In the genomic region with DNA sequence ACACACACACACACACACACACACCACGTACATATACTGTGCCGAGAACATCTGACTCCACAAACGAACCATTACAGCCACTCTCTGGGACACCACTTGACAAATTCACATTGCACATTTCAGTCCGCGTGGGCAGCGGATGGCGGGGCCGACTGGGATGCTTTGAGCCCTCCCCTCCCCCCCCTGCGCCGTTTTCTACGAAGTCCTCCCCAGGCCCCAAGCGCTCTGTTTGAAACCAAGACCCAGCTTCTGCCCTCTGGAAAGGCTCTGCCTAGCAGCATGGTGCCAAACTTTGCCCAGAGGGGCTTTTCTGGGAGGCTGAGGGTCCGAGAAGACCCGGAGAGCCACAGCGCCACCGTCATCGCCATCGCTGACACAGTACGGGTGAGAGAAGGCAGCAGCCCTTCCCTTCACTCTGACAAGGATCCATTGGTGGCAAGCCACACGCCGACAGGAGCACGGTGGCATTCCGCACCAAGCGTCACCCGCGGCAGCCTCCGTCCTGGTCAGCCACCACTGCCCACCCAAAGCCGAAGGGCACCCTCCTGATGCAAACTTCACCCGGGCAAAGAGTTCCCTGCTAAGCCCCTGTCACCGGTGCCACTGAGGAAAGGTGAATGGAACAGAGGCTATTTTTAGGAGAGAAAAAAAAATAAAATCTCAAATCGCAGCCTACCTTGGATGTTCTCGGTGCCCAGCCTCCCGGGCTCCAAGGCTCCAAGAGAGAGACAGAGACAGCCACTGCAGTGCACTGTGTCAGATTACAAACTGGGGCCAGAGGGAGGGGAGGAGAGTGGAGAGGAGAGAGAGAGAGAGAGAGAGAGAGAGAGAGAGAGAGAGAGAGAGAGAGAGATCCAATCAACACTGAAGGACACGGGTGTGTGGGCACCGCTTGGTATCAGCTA, we compare ENCODE assay signal across 8 mouse cellular contexts. TPM values are rescaled to one million over a fixed set of nuclear protein-coding genes. Genes with fewer than 3 reads are reported as not detected.
DNase-seq lines count a peak whose midpoint lies in the region; ATAC-seq and TF ChIP-seq lines count a peak whose summit lies in the region.

No protein-coding gene starts in this region.

- peak overlapping the region; percentile 63 for H3K4me2 ChIP-seq in hindbrain, embryonic 12.5 days (replicated peaks)
- peak overlapping the region; percentile 55 for H3K4me2 ChIP-seq in limb, embryonic 15.5 days

- H3K9ac ChIP-seq in hindbrain, embryonic 12.5 days: peak overlapping the region; percentile 64
- H3K9ac ChIP-seq in limb, embryonic 15.5 days: 0 out of 2 replicates have a peak overlapping the region, but pooled peaks have one; percentile 17

- peaks cover 20% of the 10 kb centered on the region for H3K4me1 ChIP-seq in hindbrain, embryonic 12.5 days
- peaks cover 7% of the 10 kb centered on the region for H3K4me1 ChIP-seq in limb, embryonic 15.5 days

- H3K9me3 ChIP-seq in hindbrain, embryonic 12.5 days (replicated peaks): no peaks in the 10 kb centered on the region; the same call in 1 of the 2 replicates
- no peaks in the 10 kb centered on the region for H3K9me3 ChIP-seq in limb, embryonic 15.5 days

- intact Hi-C loops in gastrocnemius, adult 2 months (cut with DNase I): no loop called here

- no peaks in the 10 kb centered on the region for H3K36me3 ChIP-seq in hindbrain, embryonic 12.5 days
- H3K36me3 ChIP-seq in limb, embryonic 15.5 days: no peaks in the 10 kb centered on the region

- H3K27ac ChIP-seq in gastrocnemius, adult 2 months: no peak overlapping the region
- H3K27ac ChIP-seq in hindbrain, embryonic 12.5 days: peak overlapping the region; percentile 83
- no peak overlapping the region for H3K27ac ChIP-seq in limb, embryonic 15.5 days

- WGBS in hindbrain, embryonic 12.5 days: under 1% methylated on average over 35 of the region's 35 CpGs
- WGBS in limb, embryonic 15.5 days: under 1% methylated on average over 35 of the region's 35 CpGs

- H3K4me3 ChIP-seq in gastrocnemius, adult 2 months: peak overlapping the region; percentile 25; the same call in 1 of the 2 replicates
- peak overlapping the region; percentile 51 for H3K4me3 ChIP-seq in hindbrain, embryonic 12.5 days
- H3K4me3 ChIP-seq in limb, embryonic 15.5 days: peak overlapping the region; percentile 30

- peak; percentile 79 for ATAC-seq in hindbrain, embryonic 12.5 days (ENCODE audit: low FRiP score)
- no peak for ATAC-seq in limb, embryonic 15.5 days (ENCODE audit: insufficient number of reproducible peaks, low FRiP score, low TSS enrichment, low read depth)

- no peak for DNase-seq in gastrocnemius, adult 2 months
- no peak for DNase-seq in gastrocnemius, adult 18-20 months (ENCODE audit: low spot score)
- DNase-seq in ZHBTc4 (ENCODE audit: low read depth, low spot score): peak; percentile 35
- DNase-seq in right cerebral cortex, postnatal 4 days: peak; percentile 61
- no peak for DNase-seq in gastrocnemius, postnatal 4 days (ENCODE audit: low spot score in 2 of 2)
- DNase-seq in thymus, postnatal 36 days: no peak

- no peak for TF ChIP-seq CTCF in gastrocnemius, adult 2 months (IDR thresholded peaks at IDR 0.05)

- H3K27me3 ChIP-seq in hindbrain, embryonic 12.5 days: 0 out of 2 replicates have a peak, but pooled peaks cover 4% of the 10 kb centered on the region
- peaks cover 31% of the 10 kb centered on the region for H3K27me3 ChIP-seq in limb, embryonic 15.5 days

RNA-seq across cellular contexts. Expression of a gene that starts 0.7 kb away (rescaled TPM):
- under 1 TPM in 1 of 2 experiments, not detected in 1; 0.05 TPM for total RNA-seq in gastrocnemius, adult 2 months (2021)
- not detected for total RNA-seq in gastrocnemius, adult 18-20 months (2021)
- 1.9 and 2.2 TPM in 2 replicates for polyA plus RNA-seq in hindbrain, embryonic 12.5 days (2016; fragmentation: Nextera tagmentation; extraction: Ambion mirVana)
- 0.05 and 0.15 TPM in 2 replicates for polyA plus RNA-seq in limb, embryonic 15.5 days (2015; fragmentation: Nextera tagmentation; extraction: Ambion mirVana)
- total RNA-seq in gastrocnemius, postnatal 4 days (2021): under 1 TPM; 0.20 to 0.21 TPM

RNA-seq across cellular contexts. Expression of a gene that starts 55.8 kb away (rescaled TPM):
- total RNA-seq in gastrocnemius, adult 2 months (2021): 1 to 10 TPM; 6.3 to 7.8 TPM
- total RNA-seq in gastrocnemius, adult 18-20 months (2021): 1 to 10 TPM; 4.5 to 6.6 TPM
- 30.8 and 32.7 TPM in 2 replicates for polyA plus RNA-seq in hindbrain, embryonic 12.5 days (2016; fragmentation: Nextera tagmentation; extraction: Ambion mirVana)
- 29.7 and 29.8 TPM in 2 replicates for polyA plus RNA-seq in limb, embryonic 15.5 days (2015; fragmentation: Nextera tagmentation; extraction: Ambion mirVana)
- 10 to 100 TPM; 24.5 to 29.0 TPM for total RNA-seq in gastrocnemius, postnatal 4 days (2021)

Comparison
In these comparisons a context has a peak if more than half of its experiments do, and no peak if none do; other contexts are left out.
1. DNase-seq: peak in ZHBTc4 (single experiment) and right cerebral cortex, postnatal 4 days (single experiment); none in gastrocnemius, adult 2 months (single experiment), gastrocnemius, adult 18-20 months (single experiment), gastrocnemius, postnatal 4 days (0 of 2) and thymus, postnatal 36 days (0 of 2).
2. Peak in every context shown above with its lines, with median percentiles within 50 percentile points of each other: H3K4me3 ChIP-seq.